Mouse (Mus musculus) intestine, embryonic 14.5 days (tissue): ENCODE results near the gene Vdr. TPM values are rescaled to one million over a fixed set of nuclear protein-coding genes. Genes with fewer than 3 reads are reported as not detected.
A peak's percentile ranks its signal among the peaks of the same experiment; 100 is the strongest.

Source experiments
- ATAC-seq: fragments of 200-750 bp; cut with Nextera tagmentation; replicated peaks from 2 replicates; pipeline ENCODE4 v1.8.0; 2017; ENCODE audit warnings: low read depth, moderate number of reproducible peaks, moderate TSS enrichment, moderate library complexity; ENCODE audit not compliant: low FRiP score, low TSS enrichment
- DNase-seq: peaks from one replicate; pipeline ENCODE4 v3.0.0-alpha.2; 2018; ENCODE audit warnings: low spot score
- H3K27ac ChIP-seq: fragments of 300-500 bp; sonication (generic); 2 replicates; pipeline ENCODE4 v1.5.1; 2014; ENCODE audit warnings: low read depth, mild to moderate bottlenecking, control low read depth
- H3K27me3 ChIP-seq: fragments of 300-500 bp; sonication (generic); replicated peaks from 2 replicates; pipeline ENCODE4 v1.6.1; 2014; ENCODE audit warnings: low read length, control low read depth; ENCODE audit not compliant: control insufficient read depth, insufficient read depth
- H3K36me3 ChIP-seq: fragments of 300-500 bp; sonication (generic); 2 replicates; pipeline ENCODE4 v1.6.1; 2014; ENCODE audit warnings: low read length, control low read depth; ENCODE audit not compliant: control insufficient read depth, insufficient read depth
- H3K4me1 ChIP-seq: fragments of 300-500 bp; sonication (generic); replicated peaks from 2 replicates; pipeline ENCODE4 v1.6.1; 2014; ENCODE audit warnings: low read length, control low read depth, mixed read lengths; ENCODE audit not compliant: control insufficient read depth, insufficient read depth
- H3K4me2 ChIP-seq: fragments of 300-500 bp; sonication (generic); 2 replicates; pipeline ENCODE4 v1.6.1; 2014; ENCODE audit warnings: low read length
- H3K4me3 ChIP-seq: fragments of 300-500 bp; sonication (generic); 2 replicates; pipeline ENCODE4 v1.5.1; 2014; ENCODE audit warnings: low read depth, low read length, control low read depth, mixed read lengths
- H3K9ac ChIP-seq: fragments of 300-500 bp; sonication (generic); 2 replicates; pipeline ENCODE4 v1.6.1; 2014; ENCODE audit warnings: mild to moderate bottlenecking, low read length
- H3K9me3 ChIP-seq: fragments of 300-500 bp; sonication (generic); 2 replicates; pipeline ENCODE4 v1.6.1; 2016; ENCODE audit warnings: low read length, control low read depth; ENCODE audit not compliant: control insufficient read depth
- WGBS: fragments of 180-500 bp; shearing (Covaris S2); extraction: QIAGEN DNeasy Blood & Tissue Kit; methylation state at CpG from one replicate; pipeline ENCODE4 v1.1.7; 2014; 5-methylcytosine and 5-hydroxymethylcytosine counted together
- polyA plus RNA-seq: library from polyadenylated mRNA; unstranded; fragments of >200 nt; fragmentation: Nextera tagmentation; extraction: Ambion mirVana; gene quantifications from 2 replicates; pipeline ENCODE4 v1.2.1, GENCODE M21; 2014

Gene Vdr
- polyA plus RNA-seq, 1 experiment from 2014 or later: 0.80 TPM

DNA sequence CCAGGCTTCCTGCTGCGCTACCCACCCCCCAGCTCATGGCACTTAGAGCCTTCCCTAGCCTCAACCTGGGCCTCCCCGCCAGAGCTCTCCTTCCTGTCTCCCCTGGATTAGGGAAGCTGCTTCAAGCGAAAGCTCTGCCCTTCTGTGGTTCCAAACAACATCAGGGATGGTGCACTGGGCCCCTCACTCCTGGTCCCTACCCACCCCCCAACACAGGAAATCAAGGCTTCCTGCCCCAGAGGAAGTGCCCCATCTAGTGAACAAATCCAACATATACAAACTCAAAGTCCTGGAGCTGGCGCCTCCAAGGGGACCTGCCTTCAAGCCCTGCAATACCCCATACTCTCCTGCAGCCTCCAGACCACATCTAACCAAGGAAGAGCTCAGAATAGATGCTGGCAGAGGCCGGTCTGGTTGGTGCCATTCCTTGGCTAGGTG, 81.5 kb downstream of the Vdr start:
- no peaks in the 10 kb centered on the region for H3K27me3 ChIP-seq
- no peak overlapping the region for H3K9ac ChIP-seq
- peak overlapping the region; percentile 55 for H3K4me2 ChIP-seq
- no peaks in the 10 kb centered on the region for H3K9me3 ChIP-seq
- H3K4me3 ChIP-seq: peak overlapping the region; percentile 71; the same call in 1 of the 2 replicates
- no peak for ATAC-seq
- no peak for DNase-seq
- WGBS: 53% methylated on average over 5 of the region's 5 CpGs
- peaks cover 2% of the 10 kb centered on the region; the same call in 1 of the 2 replicates for H3K36me3 ChIP-seq
- H3K27ac ChIP-seq: peak overlapping the region; percentile 47
- H3K4me1 ChIP-seq: peaks cover 69% of the 10 kb centered on the region

GRCm38 (mm10) chr15:97828221-97828842, 82.1 kb downstream of the Vdr start:
- Histone ChIP-seq H3K4me2 (peak overlapping the region; percentile 55), H3K9ac (no peak overlapping the region), H3K27ac (peak overlapping the region; percentile 51), H3K36me3 (peaks cover 2% of the 10 kb centered on the region; the same call in 1 of the 2 replicates), H3K9me3 (no peaks in the 10 kb centered on the region), H3K27me3 (no peaks in the 10 kb centered on the region), H3K4me3 (no peak overlapping the region), H3K4me1 (peaks cover 74% of the 10 kb centered on the region)
- WGBS: 48% methylated on average over 6 of the region's 6 CpGs
- ATAC-seq (no peak), DNase-seq (no peak)

DNA sequence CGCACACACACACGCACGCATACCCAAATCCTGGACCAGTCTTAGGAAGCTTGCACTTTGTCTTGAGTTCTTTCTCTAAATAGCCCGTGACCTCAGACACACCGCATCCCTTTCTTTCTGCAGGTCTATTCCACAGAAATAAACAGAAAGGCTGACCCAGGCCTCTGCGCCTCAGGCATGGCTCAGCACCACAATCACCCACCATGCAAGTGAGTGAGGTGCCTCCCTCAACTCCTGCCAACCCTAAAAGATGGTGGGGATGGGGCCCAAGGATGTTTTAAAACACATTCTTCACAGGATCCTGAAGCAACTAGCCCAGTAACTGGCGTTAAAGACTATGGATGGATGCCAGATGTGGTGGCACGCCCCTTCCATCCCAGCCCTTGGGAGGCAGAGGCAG, 83.0 kb downstream of the Vdr start:
- Histone ChIP-seq H3K27ac (no peak overlapping the region), H3K36me3 (peaks cover 2% of the 10 kb centered on the region; the same call in 1 of the 2 replicates), H3K9ac (no peak overlapping the region), H3K4me1 (peaks cover 80% of the 10 kb centered on the region), H3K4me2 (no peak overlapping the region), H3K27me3 (no peaks in the 10 kb centered on the region), H3K4me3 (no peak overlapping the region), H3K9me3 (no peaks in the 10 kb centered on the region)
- 76% methylated on average over 8 of the region's 8 CpGs for WGBS
- DNase-seq (no peak), ATAC-seq (no peak)

GRCm38 (mm10) chr15:97826588-97827261, 83.7 kb downstream of the Vdr start:
- no peak overlapping the region for H3K27ac ChIP-seq

GRCm38 (mm10) chr15:97825941-97826587, 84.4 kb downstream of the Vdr start:
- peak overlapping the region; percentile 62 for H3K4me2 ChIP-seq
- peaks cover 88% of the 10 kb centered on the region for H3K4me1 ChIP-seq
- no peak overlapping the region for H3K4me3 ChIP-seq
- H3K36me3 ChIP-seq: peaks cover 2% of the 10 kb centered on the region; the same call in 1 of the 2 replicates
- DNase-seq (no peak), ATAC-seq (no peak)
- WGBS: 59% methylated on average over 12 of the region's 12 CpGs
- no peaks in the 10 kb centered on the region for H3K27me3 ChIP-seq
- peak overlapping the region; percentile 88; the same call in 1 of the 2 replicates for H3K27ac ChIP-seq
- H3K9me3 ChIP-seq: no peaks in the 10 kb centered on the region
- no peak overlapping the region for H3K9ac ChIP-seq

More at GRCm38 (mm10) chr15:97826588-97827261, 83.7 kb downstream of the Vdr start:
- DNase-seq (no peak), ATAC-seq (no peak)
- Histone ChIP-seq H3K36me3 (peaks cover 2% of the 10 kb centered on the region; the same call in 1 of the 2 replicates), H3K9me3 (no peaks in the 10 kb centered on the region), H3K4me3 (no peak overlapping the region), H3K27me3 (no peaks in the 10 kb centered on the region), H3K4me1 (peaks cover 82% of the 10 kb centered on the region), H3K9ac (no peak overlapping the region), H3K4me2 (no peak overlapping the region)
- 67% methylated on average over 5 of the region's 5 CpGs for WGBS

DNA sequence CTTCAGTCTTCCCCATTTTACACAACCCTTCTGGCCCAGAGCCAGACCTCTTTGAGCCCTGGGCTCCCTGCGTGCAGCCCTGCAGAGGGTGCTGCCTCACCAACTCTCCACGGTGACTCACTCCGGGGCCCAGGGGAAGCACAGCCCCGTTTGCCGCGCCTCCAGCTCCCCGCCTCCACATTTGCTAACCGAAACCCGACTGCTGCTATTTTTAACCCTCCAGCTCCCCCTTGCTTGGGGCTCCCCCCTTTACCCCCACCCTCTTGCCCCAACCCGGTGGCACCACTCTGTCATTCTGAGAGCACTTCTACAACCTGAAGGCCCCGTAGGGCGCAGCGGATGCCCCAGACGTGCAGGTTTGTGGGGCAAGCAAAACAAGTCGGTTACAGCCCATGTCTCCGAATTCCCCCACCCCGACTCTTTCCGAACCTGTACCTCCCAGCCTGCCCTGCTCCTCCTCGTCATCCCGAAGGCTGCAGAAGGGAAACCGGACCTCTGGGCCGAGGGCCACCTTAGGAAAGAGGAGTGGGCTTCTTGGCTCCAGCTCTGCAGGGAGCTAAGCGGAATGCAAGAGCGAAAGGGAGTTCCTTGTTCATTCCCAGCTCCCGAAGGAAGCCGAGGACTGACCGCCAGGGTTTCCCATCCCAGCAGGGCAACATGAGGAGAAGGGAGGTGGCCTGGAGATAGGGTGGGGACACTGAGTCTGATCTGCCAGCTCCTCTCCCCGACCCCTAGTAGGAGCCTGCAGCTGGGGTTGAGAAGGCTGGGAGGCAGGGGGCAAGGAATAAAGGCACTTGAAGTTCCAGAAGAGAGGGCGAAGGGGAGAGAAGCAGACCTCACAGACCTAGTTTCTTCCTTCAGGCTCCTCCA, 85.1 kb downstream of the Vdr start:
- H3K4me2 ChIP-seq: peak overlapping the region; percentile 62
- peak overlapping the region; percentile 41 for H3K9ac ChIP-seq
- 8% methylated on average over 29 of the region's 29 CpGs for WGBS
- DNase-seq (peak; percentile 85), ATAC-seq (peak; percentile 82)
- peaks cover 2% of the 10 kb centered on the region; the same call in 1 of the 2 replicates for H3K36me3 ChIP-seq
- peaks cover 93% of the 10 kb centered on the region for H3K4me1 ChIP-seq
- no peaks in the 10 kb centered on the region for H3K9me3 ChIP-seq
- H3K27ac ChIP-seq: peak overlapping the region; percentile 88
- H3K4me3 ChIP-seq: peak overlapping the region; percentile 29
- no peaks in the 10 kb centered on the region for H3K27me3 ChIP-seq

GRCm38 (mm10) chr15:97824042-97824441, 86.4 kb downstream of the Vdr start:
- WGBS: 87% methylated on average over 6 of the region's 6 CpGs
- no peak for DNase-seq
- Histone ChIP-seq H3K4me3 (no peak overlapping the region), H3K36me3 (peaks cover 2% of the 10 kb centered on the region; the same call in 1 of the 2 replicates), H3K27me3 (no peaks in the 10 kb centered on the region), H3K4me1 (peaks cover 80% of the 10 kb centered on the region), H3K4me2 (no peak overlapping the region), H3K9me3 (no peaks in the 10 kb centered on the region), H3K9ac (no peak overlapping the region), H3K27ac (peak overlapping the region; percentile 88; the same call in 1 of the 2 replicates)
- no peak for ATAC-seq

DNA sequence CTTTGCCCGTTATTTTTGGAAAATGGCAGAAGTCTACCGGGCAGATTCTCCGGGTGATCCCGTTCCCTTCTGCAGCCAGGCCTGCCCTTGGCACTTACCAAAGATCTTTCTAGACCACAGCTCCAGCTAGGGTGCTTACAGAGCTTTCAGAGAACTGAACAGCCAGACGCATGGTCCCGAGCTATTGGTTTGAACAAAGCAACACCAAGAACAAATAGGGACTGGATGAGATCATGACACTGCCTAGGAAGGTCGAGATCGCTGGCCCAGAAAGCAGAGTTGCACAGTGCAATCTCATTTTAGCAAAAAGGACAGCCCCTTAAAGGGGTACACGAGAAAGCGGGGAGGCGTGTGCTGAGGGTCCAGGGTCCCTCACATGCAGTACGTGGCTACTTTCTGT, 87.0 kb downstream of the Vdr start:
- no peaks in the 10 kb centered on the region for H3K27me3 ChIP-seq
- H3K9me3 ChIP-seq: no peaks in the 10 kb centered on the region
- 78% methylated on average over 12 of the region's 12 CpGs for WGBS
- no peak for DNase-seq
- H3K27ac ChIP-seq: no peak overlapping the region
- no peak for ATAC-seq
- H3K36me3 ChIP-seq: peaks cover 2% of the 10 kb centered on the region; the same call in 1 of the 2 replicates
- no peak overlapping the region for H3K4me3 ChIP-seq
- no peak overlapping the region for H3K4me2 ChIP-seq
- H3K4me1 ChIP-seq: peaks cover 75% of the 10 kb centered on the region
- no peak overlapping the region for H3K9ac ChIP-seq
